Comparison of ENCODE assay signal across 11 mouse cellular contexts in genomic region chr8:70605871-70606779, GRCm38 (mm10). TPM values are rescaled to one million over a fixed set of nuclear protein-coding genes. Genes with fewer than 3 reads are reported as not detected.
DNase-seq lines count a peak whose midpoint lies in the region; ATAC-seq lines count a peak whose summit lies in the region.
"Had no signal": no experiment of that assay in that cellular context is flagged by ENCODE, and none has a peak within 500 bp of the region (broad histone marks: within the 10 kb centered on the region; RNA-seq: fewer than 3 reads in every experiment).

No protein-coding gene starts in this region.

- H3K36me3 ChIP-seq in kidney, embryonic 16.5 days (ENCODE audit: insufficient read depth, low read length) = peaks cover 14% of the 10 kb centered on the region
- H3K36me3 ChIP-seq in hindbrain, embryonic 14.5 days (replicated peaks; ENCODE audit: control insufficient read depth, insufficient read depth) = peaks cover 5% of the 10 kb centered on the region; the same call in 1 of the 2 replicates
- H3K36me3 ChIP-seq in midbrain, embryonic 15.5 days (replicated peaks) = no peaks in the 10 kb centered on the region

- WGBS in kidney, embryonic 16.5 days = 79% methylated on average over 9 of the region's 9 CpGs
- 90% methylated on average over 9 of the region's 9 CpGs for WGBS in hindbrain, embryonic 14.5 days
- WGBS in midbrain, embryonic 15.5 days = 89% methylated on average over 9 of the region's 9 CpGs

- H3K9me3 ChIP-seq in kidney, embryonic 16.5 days (ENCODE audit: low read length) = no peaks in the 10 kb centered on the region
- no peaks in the 10 kb centered on the region for H3K9me3 ChIP-seq in hindbrain, embryonic 14.5 days (ENCODE audit: control insufficient read depth, low read length)
- no peaks in the 10 kb centered on the region for H3K9me3 ChIP-seq in midbrain, embryonic 15.5 days

- peak; percentile 20 for DNase-seq in cerebellum, adult 11 months
- no peak for DNase-seq in kidney, adult 8-10 months
- DNase-seq in hindbrain, embryonic 14.5 days (ENCODE audit: low spot score) = no peak
- no peak for DNase-seq in gastrocnemius, postnatal 14 days
- DNase-seq in thymus, postnatal 10 days (ENCODE audit: low spot score in 2 of 2) = no peak
- DNase-seq: left cerebral cortex, postnatal 4 days had no signal

- H3K4me1 ChIP-seq in kidney, embryonic 16.5 days (ENCODE audit: insufficient read depth, low read length) = peaks cover 48% of the 10 kb centered on the region
- peaks cover 45% of the 10 kb centered on the region for H3K4me1 ChIP-seq in hindbrain, embryonic 14.5 days (replicated peaks; ENCODE audit: control insufficient read depth, insufficient read depth, low read length)
- H3K4me1 ChIP-seq in midbrain, embryonic 15.5 days = peaks cover 65% of the 10 kb centered on the region

- intact Hi-C loops in gastrocnemius, postnatal 14 days (cut with DNase I; ENCODE audit: low total_unique reads) = no loop called here

- H3K4me3 ChIP-seq in kidney, embryonic 16.5 days (ENCODE audit: low read length) = no peak overlapping the region
- no peak overlapping the region for H3K4me3 ChIP-seq in hindbrain, embryonic 14.5 days (replicated peaks; ENCODE audit: low read length)
- H3K4me3 ChIP-seq in midbrain, embryonic 15.5 days = no peak overlapping the region

- no peaks in the 10 kb centered on the region for H3K27me3 ChIP-seq in kidney, embryonic 16.5 days (ENCODE audit: insufficient read depth, low read length)
- H3K27me3 ChIP-seq in hindbrain, embryonic 14.5 days (ENCODE audit: control insufficient read depth, insufficient read depth, low read length) = no peaks in the 10 kb centered on the region
- H3K27me3 ChIP-seq in midbrain, embryonic 15.5 days (replicated peaks) = no peaks in the 10 kb centered on the region

- ATAC-seq in cerebellum, adult (ENCODE audit: insufficient number of reproducible peaks, low FRiP score, low TSS enrichment) = no peak
- ATAC-seq in kidney, embryonic 16.5 days (ENCODE audit: low FRiP score, low TSS enrichment) = no peak
- ATAC-seq in hindbrain, embryonic 14.5 days (ENCODE audit: low FRiP score) = no peak
- no peak for ATAC-seq in midbrain, embryonic 15.5 days (replicated peaks)

- H3K4me2 ChIP-seq in kidney, embryonic 16.5 days (replicated peaks; ENCODE audit: low read depth, low read length) = peak overlapping the region; percentile 98; the same call in 1 of the 2 replicates
- H3K4me2 ChIP-seq in hindbrain, embryonic 14.5 days (replicated peaks) = peak overlapping the region; percentile 92; the same call in 1 of the 2 replicates
- H3K4me2 ChIP-seq in midbrain, embryonic 15.5 days = peak overlapping the region; percentile 86; the same call in 1 of the 2 replicates

- H3K9ac ChIP-seq in kidney, embryonic 16.5 days (replicated peaks; ENCODE audit: low read length) = no peak overlapping the region
- no peak overlapping the region for H3K9ac ChIP-seq in hindbrain, embryonic 14.5 days
- no peak overlapping the region for H3K9ac ChIP-seq in midbrain, embryonic 15.5 days

- peak overlapping the region; percentile 35 for H3K27ac ChIP-seq in kidney, embryonic 16.5 days (ENCODE audit: low read length)
- H3K27ac ChIP-seq in hindbrain, embryonic 14.5 days = no peak overlapping the region
- no peak overlapping the region for H3K27ac ChIP-seq in midbrain, embryonic 15.5 days
- H3K27ac ChIP-seq: heart, adult 2 months had no signal

RNA-seq across cellular contexts. Expression of gene Ssbp4, which starts 2.5 kb away (rescaled TPM):
- polyA plus RNA-seq in kidney, embryonic 16.5 days (2015; fragmentation: Nextera tagmentation; extraction: Ambion mirVana) = 133 and 149 TPM in 2 replicates
- polyA plus RNA-seq in hindbrain, embryonic 14.5 days (2014; fragmentation: Nextera tagmentation; extraction: Ambion mirVana) = 165 and 173 TPM in 2 replicates
- polyA plus RNA-seq in midbrain, embryonic 15.5 days (2015; fragmentation: Nextera tagmentation; extraction: Ambion mirVana) = 175 and 189 TPM in 2 replicates
- total RNA-seq in gastrocnemius, postnatal 14 days (2021) = 10 to 100 TPM; 22.9 to 25.7 TPM

RNA-seq across cellular contexts. Expression of gene Lrrc25, which starts 9.8 kb away (rescaled TPM):
- polyA plus RNA-seq in kidney, embryonic 16.5 days (2015; fragmentation: Nextera tagmentation; extraction: Ambion mirVana) = 1.8 and 1.9 TPM in 2 replicates
- 0.98 and 1.6 TPM in 2 replicates for polyA plus RNA-seq in hindbrain, embryonic 14.5 days (2014; fragmentation: Nextera tagmentation; extraction: Ambion mirVana)
- polyA plus RNA-seq in midbrain, embryonic 15.5 days (2015; fragmentation: Nextera tagmentation; extraction: Ambion mirVana) = 1.2 and 1.6 TPM in 2 replicates
- total RNA-seq in gastrocnemius, postnatal 14 days (2021) = under 1 TPM; 0.53 to 0.88 TPM

RNA-seq across cellular contexts. Expression of gene Isyna1, which starts 12.0 kb away (rescaled TPM):
- polyA plus RNA-seq in kidney, embryonic 16.5 days (2015; fragmentation: Nextera tagmentation; extraction: Ambion mirVana) = 215 and 217 TPM in 2 replicates
- polyA plus RNA-seq in hindbrain, embryonic 14.5 days (2014; fragmentation: Nextera tagmentation; extraction: Ambion mirVana) = 86.8 and 96.6 TPM in 2 replicates
- polyA plus RNA-seq in midbrain, embryonic 15.5 days (2015; fragmentation: Nextera tagmentation; extraction: Ambion mirVana) = 175 and 176 TPM in 2 replicates
- total RNA-seq in gastrocnemius, postnatal 14 days (2021) = 10 to 100 TPM; 18.7 to 24.7 TPM

RNA-seq across cellular contexts. Expression of gene Gdf15, which starts 26.1 kb away (rescaled TPM):
- 1.0 and 1.2 TPM in 2 replicates for polyA plus RNA-seq in kidney, embryonic 16.5 days (2015; fragmentation: Nextera tagmentation; extraction: Ambion mirVana)
- 0.14 and 0.28 TPM in 2 replicates for polyA plus RNA-seq in hindbrain, embryonic 14.5 days (2014; fragmentation: Nextera tagmentation; extraction: Ambion mirVana)
- polyA plus RNA-seq in midbrain, embryonic 15.5 days (2015; fragmentation: Nextera tagmentation; extraction: Ambion mirVana) = 0.13 and 0.19 TPM in 2 replicates
- not detected for total RNA-seq in gastrocnemius, postnatal 14 days (2021)
- total RNA-seq: common myeloid progenitor, adult 5-6 weeks; left cerebral cortex, postnatal 4 days had no signal

RNA-seq across cellular contexts. Expression of gene Pgpep1, which starts 54.1 kb away (rescaled TPM):
- 88.5 TPM in 2 replicates for polyA plus RNA-seq in kidney, embryonic 16.5 days (2015; fragmentation: Nextera tagmentation; extraction: Ambion mirVana)
- polyA plus RNA-seq in hindbrain, embryonic 14.5 days (2014; fragmentation: Nextera tagmentation; extraction: Ambion mirVana) = 74.0 and 89.3 TPM in 2 replicates
- polyA plus RNA-seq in midbrain, embryonic 15.5 days (2015; fragmentation: Nextera tagmentation; extraction: Ambion mirVana) = 70.1 and 74.5 TPM in 2 replicates
- 10 to 100 TPM; 18.2 to 21.6 TPM for total RNA-seq in gastrocnemius, postnatal 14 days (2021)
